Mouse (Mus musculus) ES-E14 (cell line): ENCODE results near the gene Soat2.

Experiments
- CHD2 ChIP-seq: IDR thresholded peaks from 2 replicates; pipeline ENCODE4 v1.6.1; 2014; ENCODE audit warnings: mild to moderate bottlenecking, low read depth, low read length, inconsistent platforms
- MAFK ChIP-seq: IDR thresholded peaks from 2 replicates; pipeline ENCODE4 v1.6.1; 2014; ENCODE audit warnings: mild to moderate bottlenecking, low read depth, low read length, inconsistent platforms; ENCODE audit not compliant: insufficient read depth
- ZC3H11A ChIP-seq: IDR thresholded peaks from 2 replicates; pipeline ENCODE4 v1.6.1; 2012; ENCODE audit warnings: low read depth, mild to moderate bottlenecking, inconsistent platforms, low read length, borderline replicate concordance
- ZNF384 ChIP-seq: IDR thresholded peaks from 2 replicates; pipeline ENCODE4 v1.6.1; 2012; ENCODE audit warnings: low read depth, low read length, inconsistent platforms

- TF ChIP-seq CHD2 (no peak), ZNF384 (no peak), ZC3H11A (no peak), MAFK (no peak)
Measured at GRCm38 (mm10) chr15:102210816-102211215, 60.5 kb downstream of the Soat2 start.
